Mouse (Mus musculus): Measurements from ENCODE around the gene Snta1.

DNA sequence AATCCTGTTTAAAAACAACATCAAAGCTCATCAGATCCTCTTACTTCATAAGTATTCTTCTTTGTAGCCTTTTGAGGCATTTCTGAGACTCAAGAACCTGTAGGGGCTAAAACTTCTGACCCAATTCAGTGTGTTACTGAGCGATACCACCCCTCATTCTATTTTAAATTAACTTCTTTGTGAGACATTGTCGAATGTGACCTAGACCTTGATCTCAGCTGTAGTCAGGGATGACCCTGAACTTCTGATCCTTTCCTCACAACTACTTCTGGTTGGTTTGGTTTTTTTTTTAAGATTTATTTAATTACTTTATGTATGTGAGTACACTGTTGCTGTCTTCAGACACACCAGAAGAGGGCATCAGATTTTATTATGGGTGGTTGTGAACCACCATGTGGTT lies 15.6 kb upstream of the Snta1 start:
- TF ChIP-seq EP300 (optimal IDR thresholded peaks at IDR 0.05) (no peak), CTCF (IDR thresholded peaks at IDR 0.05; ENCODE audit: low read depth) (no peak)
